Mouse (Mus musculus) gastrocnemius, adult 2 months (tissue): Measurements from ENCODE around the gene Ttc16. TPM values are rescaled to one million over a fixed set of nuclear protein-coding genes. Genes with fewer than 3 reads are reported as not detected.

Experiments used
- DNase-seq: peaks from one replicate; pipeline ENCODE4 v3.0.0; 2022
- H3K27ac ChIP-seq: fragments of 200-600 bp; 2 replicates; pipeline ENCODE4 v1.8.1; 2022; ENCODE audit warnings: mild to moderate bottlenecking
- H3K4me3 ChIP-seq: fragments of 200-600 bp; 2 replicates; pipeline ENCODE4 v1.8.1; 2022; ENCODE audit warnings: mild to moderate bottlenecking, moderate library complexity
- CTCF ChIP-seq: fragments of 200-600 bp; IDR thresholded peaks from 2 replicates; pipeline ENCODE4 v1.8.1; 2022; ENCODE audit warnings: antibody characterized with exemption, mild to moderate bottlenecking, moderate library complexity
- intact Hi-C: fragments of 180-260 bp; cut with DNase I; formaldehyde crosslinking; loops from one replicate; pipeline ENCODE4 v1.15.1; 2025
- microRNA-seq: library from miRNA; unstranded; fragments of <30 nt; microRNA quantifications from one replicate; pipeline ENCODE4 v1.2.0, GENCODE M21; 2021
- total RNA-seq, 2 experiments: library from RNA; stranded (reverse); gene quantifications; 2 replicates each; pipeline ENCODE4 v1.2.3; 2021

The Ttc16 gene
- total RNA-seq, 2 experiments from 2014 or later = not detected

DNA sequence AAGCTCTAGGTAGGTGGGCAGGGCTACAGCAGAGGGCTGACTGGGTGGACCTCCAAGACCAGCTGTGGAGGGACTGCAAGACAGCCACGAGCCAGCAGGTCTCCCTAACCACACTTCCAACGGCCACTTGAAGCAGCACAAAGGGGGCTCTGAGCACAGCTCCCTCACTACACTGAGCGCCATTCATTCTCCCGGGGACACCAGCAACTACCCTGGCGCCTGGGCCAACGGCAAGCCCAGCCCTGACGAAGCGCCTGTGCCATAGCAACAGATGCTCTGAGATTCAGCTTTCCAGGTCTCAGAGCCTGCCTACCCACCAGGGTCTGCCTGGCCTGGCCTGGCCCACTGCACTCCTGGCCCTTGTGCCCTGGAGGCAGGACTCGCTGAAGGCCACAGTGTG is 56.7 kb downstream of the Ttc16 start:
- H3K4me3 ChIP-seq = no peak overlapping the region
- no peak for DNase-seq
- no peak for TF ChIP-seq CTCF
- H3K27ac ChIP-seq = no peak overlapping the region
- intact Hi-C loops = no loop called here

GRCm38 (mm10) chr2:32714987-32715425 is 60.4 kb downstream of the Ttc16 start:
- Histone ChIP-seq H3K4me3 (no peak overlapping the region), H3K27ac (peak overlapping the region; percentile 96)
- intact Hi-C loops = loop anchor here (1.0 kb wide), 2 partner anchors 42 to 142 kb away; partner anchors contain the start of gene Tor2a
- no peak for DNase-seq
- TF ChIP-seq CTCF = no peak

- DNase-seq = no peak
- TF ChIP-seq CTCF = no peak
- Histone ChIP-seq H3K4me3 (peak overlapping the region; percentile 91), H3K27ac (peak overlapping the region; percentile 96)
- intact Hi-C loops = loop anchor here (1.0 kb wide), 2 partner anchors 43 to 143 kb away; partner anchors contain the start of gene Tor2a
These were observed 61.1 kb downstream of the Ttc16 start for GRCm38 (mm10) chr2:32714117-32714986.

DNA sequence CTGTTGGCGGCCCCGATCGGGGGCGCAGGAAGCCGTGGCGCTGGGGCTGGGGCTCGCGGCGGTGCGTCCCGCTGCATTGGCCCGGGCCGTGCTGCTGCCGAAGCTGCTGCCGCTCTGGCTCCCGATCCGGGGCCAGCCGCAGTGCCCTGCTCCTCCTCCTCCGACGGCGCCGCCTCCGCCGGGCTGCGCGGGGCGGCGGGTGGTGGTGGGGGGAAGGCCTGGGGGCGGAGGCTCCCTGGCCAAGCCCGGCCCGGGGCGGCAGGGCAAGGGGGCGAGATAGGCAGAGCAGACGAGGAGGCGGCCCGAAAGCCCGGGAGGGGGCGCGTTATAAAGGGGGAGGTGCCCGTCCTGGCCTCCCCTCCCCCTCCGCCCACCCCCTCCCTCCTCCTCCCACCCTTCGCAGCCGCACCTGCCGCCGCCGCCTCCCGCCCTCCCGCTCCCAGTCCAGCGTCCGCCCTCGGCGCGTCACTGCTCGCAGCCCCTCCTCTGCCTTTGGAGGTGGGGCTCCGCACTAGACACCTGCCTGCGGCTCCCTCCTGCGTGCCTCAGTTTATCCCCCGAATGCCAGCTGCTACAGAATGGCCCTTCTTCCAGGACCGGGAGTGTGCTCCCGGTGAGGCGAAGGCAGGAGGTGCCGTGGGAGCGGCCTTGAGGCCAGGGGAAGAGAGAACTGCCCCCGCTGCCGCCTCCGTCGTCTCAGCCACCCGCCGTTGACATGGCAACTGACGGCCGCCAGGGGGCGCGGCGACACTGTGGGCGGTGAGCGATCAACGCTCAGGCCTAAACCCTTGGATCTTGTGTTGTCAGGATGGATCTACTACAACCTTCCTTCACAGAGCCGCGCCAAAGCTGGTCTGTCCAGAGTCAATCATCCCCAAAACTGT is 62.3 kb downstream of the Ttc16 start, which contains the start of gene Cdk9:
Gene Cdk9, minus strand, starts transcription at position 143 of the 884 bp plus-strand sequence.
- intact Hi-C loops = loop anchor here (2.0 kb wide), 1 partner anchor 18 kb away; no protein-coding TSS in a partner anchor
- DNase-seq = peak; percentile 95
- peak within 1 kb of the TSS; percentile 96 for H3K27ac ChIP-seq
- H3K4me3 ChIP-seq = peak within 1 kb of the TSS; percentile 91
- TF ChIP-seq CTCF = no peak; the same call in none of the 2 replicates

DNA sequence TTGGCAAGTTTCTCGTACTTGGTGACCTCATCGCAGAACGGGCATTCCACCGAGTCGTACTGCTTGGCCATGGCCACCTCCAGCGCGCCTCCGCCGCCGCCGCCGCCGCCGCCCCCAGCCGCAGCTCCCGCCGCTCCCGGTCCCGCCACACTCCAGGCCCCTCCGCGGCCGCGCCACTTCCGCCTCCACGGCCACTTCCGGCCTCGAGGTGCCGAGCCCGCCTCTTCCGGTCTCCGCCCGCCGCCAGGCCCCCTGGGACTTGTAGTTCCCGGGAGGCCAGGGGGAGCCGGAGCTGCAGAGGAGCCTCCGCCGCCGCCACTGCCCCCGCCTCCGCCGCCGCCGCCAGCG is 62.9 kb downstream of the Ttc16 start:
- peak; percentile 97 for DNase-seq
- intact Hi-C loops = loop anchor here (2.0 kb wide), 1 partner anchor 18 kb away; no protein-coding TSS in a partner anchor
- no peak for TF ChIP-seq CTCF
- Histone ChIP-seq H3K4me3 (peak overlapping the region; percentile 91), H3K27ac (peak overlapping the region; percentile 96)

DNA sequence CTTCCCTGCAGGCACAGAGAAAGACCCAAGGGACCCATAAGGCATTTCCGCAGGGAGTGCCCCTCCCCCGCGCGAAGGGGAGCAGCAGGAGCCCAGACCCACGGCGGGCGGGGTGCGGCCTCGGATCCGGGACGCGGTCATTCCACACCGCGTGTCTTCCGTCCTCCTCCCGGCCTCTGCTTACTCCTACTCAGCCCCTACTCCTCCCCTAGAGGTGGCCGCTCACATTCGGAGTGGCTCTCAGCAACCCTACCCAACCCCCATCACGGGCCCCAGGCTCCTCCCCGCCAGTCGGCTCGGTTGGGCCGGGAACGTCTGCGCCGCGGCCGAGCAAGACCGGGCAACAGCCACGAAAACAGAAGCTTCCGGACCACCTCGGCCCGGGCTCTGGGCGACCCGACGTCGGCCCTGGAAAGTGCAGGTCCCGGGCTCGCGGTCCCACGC is 63.3 kb downstream of the Ttc16 start:
- Histone ChIP-seq H3K4me3 (peak overlapping the region; percentile 91), H3K27ac (peak overlapping the region; percentile 96)
- intact Hi-C loops = loop anchor here (2.0 kb wide), 1 partner anchor 17 kb away; no protein-coding TSS in a partner anchor
- DNase-seq = peak; percentile 79
- no peak for TF ChIP-seq CTCF

- 0 out of 2 replicates have a peak, but pooled peaks have one; percentile 7 for TF ChIP-seq CTCF
- intact Hi-C loops = loop anchor here (2.0 kb wide), 1 partner anchor 17 kb away; no protein-coding TSS in a partner anchor
- H3K4me3 ChIP-seq = peak overlapping the region; percentile 91
These were observed 64.0 kb downstream of the Ttc16 start for GRCm38 (mm10) chr2:32711301-32712056.

DNA sequence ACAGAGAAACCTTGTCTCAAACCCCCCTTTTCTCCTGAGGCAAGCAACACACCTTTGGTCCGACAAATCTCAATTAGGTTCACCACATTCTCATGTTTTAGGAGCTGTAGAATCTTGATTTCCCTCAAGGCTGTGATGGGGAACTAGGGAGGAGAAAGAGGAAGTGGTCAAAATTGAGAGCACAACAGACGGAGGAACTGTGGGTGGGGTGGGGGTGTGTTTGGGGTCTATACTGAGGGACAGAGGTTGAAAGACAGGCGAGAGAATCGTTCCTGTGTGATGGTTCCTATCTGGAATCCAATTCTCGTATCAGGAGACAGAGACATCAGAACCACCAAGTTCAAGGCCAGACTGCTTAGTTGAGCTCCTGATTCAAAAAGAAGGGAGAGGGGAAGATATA is 65.0 kb downstream of the Ttc16 start:
- Histone ChIP-seq H3K4me3 (no peak overlapping the region), H3K27ac (no peak overlapping the region)
- intact Hi-C loops = no loop called here
- no peak for DNase-seq
- TF ChIP-seq CTCF = no peak

More at GRCm38 (mm10) chr2:32711301-32712056, 64.0 kb downstream of the Ttc16 start:
- peak overlapping the region; percentile 96 for H3K27ac ChIP-seq
- DNase-seq = no peak

GRCm38 (mm10) chr2:32709521-32710137 is 65.8 kb downstream of the Ttc16 start:
- no peak for DNase-seq
- Histone ChIP-seq H3K27ac (0 out of 2 replicates have a peak overlapping the region, but pooled peaks have one; percentile 6), H3K4me3 (peak overlapping the region; percentile 7; the same call in 1 of the 2 replicates)
- TF ChIP-seq CTCF = no peak
- intact Hi-C loops = no loop called here

- TF ChIP-seq CTCF = peak; percentile 94
- Histone ChIP-seq H3K27ac (no peak overlapping the region), H3K4me3 (no peak overlapping the region)
- DNase-seq = peak; percentile 65
- intact Hi-C loops = no loop called here
These were observed 66.8 kb downstream of the Ttc16 start for GRCm38 (mm10) chr2:32708643-32709042.

Small RNA genes lying within 50 kb of the gene (microRNA-seq; reads per million reads assigned to microRNA genes)
- gene Mir2861 = not detected
- not detected for gene Mir3960

Other genes starting within 250 kb of the Ttc16 start
- 1 to 10 TPM; 1.8 to 3.1 TPM for gene Fam102a, start 240.3 kb downstream of the Ttc16 start, total RNA-seq
- 10 to 100 TPM; 11.1 to 14.1 TPM for gene Dpm2, start 204.8 kb downstream of the Ttc16 start, total RNA-seq
- not detected for gene Pip5kl1, start 200.8 kb downstream of the Ttc16 start, total RNA-seq
- not detected for gene 9430097D07Rik, start 199.9 kb downstream of the Ttc16 start, total RNA-seq
- 10 to 100 TPM in 1 of 2 experiments, 1 to 10 TPM in 1; 8.7 to 21.6 TPM for gene St6galnac4, start 188.5 kb downstream of the Ttc16 start, total RNA-seq
- 10 to 100 TPM; 46.8 to 56.5 TPM for gene St6galnac6, start 175.9 kb downstream of the Ttc16 start, total RNA-seq
- 1,000 to 10,000 TPM; 1,555 to 1,869 TPM for gene Ak1, start 153.9 kb downstream of the Ttc16 start, total RNA-seq
- 10 to 100 TPM; 26.5 to 38.8 TPM for gene Eng, start 129.0 kb downstream of the Ttc16 start, total RNA-seq
- 1 to 10 TPM; 5.9 to 6.9 TPM for gene Fpgs, start 71.5 kb downstream of the Ttc16 start, total RNA-seq
- 10 to 100 TPM; 20.2 to 22.0 TPM for gene Cdk9, start 62.6 kb downstream of the Ttc16 start, total RNA-seq
- 10 to 100 TPM in 1 of 2 experiments, 1 to 10 TPM in 1; 4.4 to 12.0 TPM for gene Sh2d3c, start 54.6 kb downstream of the Ttc16 start, total RNA-seq
- not detected for gene 6330409D20Rik, start 34.6 kb downstream of the Ttc16 start, total RNA-seq
- gene Tor2a, start 18.4 kb downstream of the Ttc16 start, total RNA-seq = 1 to 10 TPM; 3.7 to 4.9 TPM
- 1 to 10 TPM; 1.3 to 2.5 TPM for gene Ptrh1, start 153 bp upstream of the Ttc16 start, total RNA-seq
- gene Cfap157, start 8.8 kb upstream of the Ttc16 start, total RNA-seq = not detected
- 1 to 10 TPM; 2.0 to 3.9 TPM for gene Stxbp1, start 71.6 kb upstream of the Ttc16 start, total RNA-seq
- 1 to 10 TPM; 4.8 to 7.2 TPM for gene Fam129b, start 100.5 kb upstream of the Ttc16 start, total RNA-seq
- gene Rpl12, start 185.9 kb upstream of the Ttc16 start, total RNA-seq = 10 to 100 TPM; 80.6 to 90.3 TPM
- gene Lrsam1, start 186.0 kb upstream of the Ttc16 start, total RNA-seq = 10 to 100 TPM in 1 of 2 experiments, 1 to 10 TPM in 1; 9.9 to 14.1 TPM
- 10 to 100 TPM in 1 of 2 experiments, 1 to 10 TPM in 1; 8.1 to 11.2 TPM for gene Slc2a8, start 206.4 kb upstream of the Ttc16 start, total RNA-seq